Mouse (Mus musculus) bone marrow, adult 2 months (tissue): ENCODE data around the gene Hils1. TPM values are rescaled to one million over a fixed set of nuclear protein-coding genes. Genes with fewer than 3 reads are reported as not detected.
A peak's percentile ranks its signal among the peaks of the same experiment; 100 is the strongest.

ENCODE experiments used
- H3K27ac ChIP-seq: fragments of 200-500 bp; 2 replicates; pipeline ENCODE4 v1.5.1; 2012; ENCODE audit warnings: low read depth, mild to moderate bottlenecking, control low read depth, inconsistent platforms, low read length; ENCODE audit not compliant: control insufficient read depth, poor library complexity, insufficient read depth
- H3K4me1 ChIP-seq: fragments of 200-500 bp; 2 replicates; pipeline ENCODE4 v1.6.1; 2011; ENCODE audit warnings: low read length; ENCODE audit not compliant: control insufficient read depth, insufficient read depth
- H3K4me3 ChIP-seq: fragments of 200-500 bp; replicated peaks from 2 replicates; pipeline ENCODE3; 2011; ENCODE audit warnings: mild to moderate bottlenecking, low read depth, low read length, control low read depth; ENCODE audit not compliant: control insufficient read depth
- CTCF ChIP-seq: fragments of 200-500 bp; IDR thresholded peaks from 2 replicates; pipeline ENCODE4 v1.5.1; 2011; ENCODE audit warnings: low read length, control low read depth; ENCODE audit not compliant: control insufficient read depth, insufficient read depth
- POLR2A ChIP-seq: fragments of 200-500 bp; IDR thresholded peaks from 2 replicates; pipeline ENCODE4 v1.6.1; 2011; ENCODE audit warnings: low read depth, mild to moderate bottlenecking, control low read depth, low read length, borderline replicate concordance; ENCODE audit not compliant: control insufficient read depth
- WGBS: fragments of 180-500 bp; shearing (Covaris S2); methylation state at CpG from one replicate; pipeline ENCODE4 v1.1.7; 2018; 5-methylcytosine and 5-hydroxymethylcytosine counted together
- polyA plus RNA-seq: library from polyadenylated mRNA; stranded (reverse); fragments of >200 nt; gene quantifications from 2 replicates; pipeline ENCODE4 v1.2.4, GENCODE M21; 2011; ENCODE audit warnings: low replicate concordance; ENCODE audit not compliant: missing spikeins, insufficient read depth, insufficient read length

Gene Hils1
- polyA plus RNA-seq, 1 experiment: not detected

- Histone ChIP-seq H3K27ac (no peak overlapping the region), H3K4me1 (no peaks in the 10 kb centered on the region), H3K4me3 (no peak overlapping the region)
- no peak for TF ChIP-seq POLR2A
- no peak for TF ChIP-seq CTCF
- WGBS: 82% methylated on average over 4 of the region's 4 CpGs
These were observed 5.9 kb downstream of the Hils1 start for GRCm38 (mm10) chr11:94973313-94973712.

GRCm38 (mm10) chr11:94974951-94975350, 7.6 kb downstream of the Hils1 start:
- H3K27ac ChIP-seq: no peak overlapping the region
- TF ChIP-seq CTCF: no peak
- no peak for TF ChIP-seq POLR2A
- H3K4me3 ChIP-seq: no peak overlapping the region
- 78% methylated on average over 2 of the region's 2 CpGs for WGBS
- H3K4me1 ChIP-seq: no peaks in the 10 kb centered on the region

- no peak within 1 kb of the TSS for H3K27ac ChIP-seq
- 78% methylated on average over 5 of the region's 5 CpGs for WGBS
- H3K4me3 ChIP-seq: no peak within 1 kb of the TSS
- TF ChIP-seq CTCF (no peak), POLR2A (no peak)
- H3K4me1 ChIP-seq: no peaks in the 10 kb centered on the region
These were observed 8.8 kb downstream of the Hils1 start, which contains the start of gene Sgca for GRCm38 (mm10) chr11:94976199-94976598. Sgca (minus strand) TSS chr11:94976327.

GRCm38 (mm10) chr11:94978178-94978915, 11.0 kb downstream of the Hils1 start:
- Histone ChIP-seq H3K4me1 (no peaks in the 10 kb centered on the region), H3K27ac (no peak overlapping the region), H3K4me3 (no peak overlapping the region)
- TF ChIP-seq POLR2A (no peak), CTCF (no peak)
- WGBS: 46% methylated on average over 9 of the region's 9 CpGs

GRCm38 (mm10) chr11:94978947-94979346, 11.6 kb downstream of the Hils1 start:
- Histone ChIP-seq H3K4me3 (peak overlapping the region; percentile 31), H3K4me1 (no peaks in the 10 kb centered on the region), H3K27ac (no peak overlapping the region)
- WGBS: under 1% methylated on average over 20 of the region's 20 CpGs
- TF ChIP-seq POLR2A (peak; percentile 57; the same call in 1 of the 2 replicates), CTCF (peak; percentile 98)

GRCm38 (mm10) chr11:94979462-94980179, 12.2 kb downstream of the Hils1 start:
- H3K4me1 ChIP-seq: no peaks in the 10 kb centered on the region; the same call in 1 of the 2 replicates
- WGBS: 68% methylated on average over 11 of the region's 11 CpGs
- no peak overlapping the region for H3K4me3 ChIP-seq
- H3K27ac ChIP-seq: peak overlapping the region; percentile 28; the same call in 1 of the 2 replicates
- TF ChIP-seq CTCF: no peak
- no peak for TF ChIP-seq POLR2A

GRCm38 (mm10) chr11:94985140-94985539, 17.7 kb downstream of the Hils1 start:
- TF ChIP-seq CTCF (no peak), POLR2A (no peak)
- peaks cover 3% of the 10 kb centered on the region for H3K4me1 ChIP-seq
- H3K27ac ChIP-seq: no peak overlapping the region
- H3K4me3 ChIP-seq: no peak overlapping the region
- 69% methylated on average over 1 of the region's 1 CpGs for WGBS

- Histone ChIP-seq H3K27ac (no peak overlapping the region), H3K4me1 (peaks cover 3% of the 10 kb centered on the region)
- WGBS: 73% methylated on average over 5 of the region's 5 CpGs
These were observed 18.4 kb downstream of the Hils1 start for GRCm38 (mm10) chr11:94985822-94986221.

More at GRCm38 (mm10) chr11:94985822-94986221, 18.4 kb downstream of the Hils1 start:
- no peak for TF ChIP-seq POLR2A
- TF ChIP-seq CTCF: no peak
- no peak overlapping the region for H3K4me3 ChIP-seq
